Mouse (Mus musculus) thymus, adult 2 months (tissue): ENCODE results near the gene Slc48a1. TPM values are rescaled to one million over a fixed set of nuclear protein-coding genes. Genes with fewer than 3 reads are reported as not detected.

Experiments
- DNase-seq: peaks from one replicate; pipeline ENCODE4 v3.0.0; 2021
- H3K27ac ChIP-seq: fragments of 200-500 bp; 2 replicates; pipeline ENCODE4 v1.5.1; 2012; ENCODE audit warnings: low read length, control low read depth; ENCODE audit not compliant: control insufficient read depth, insufficient read depth
- H3K27me3 ChIP-seq: fragments of 200-500 bp; 2 replicates; pipeline ENCODE4 v1.6.1; 2012; ENCODE audit warnings: mild to moderate bottlenecking, low read length, moderate library complexity, mixed read lengths; ENCODE audit not compliant: control insufficient read depth, insufficient read depth
- H3K36me3 ChIP-seq: fragments of 200-500 bp; 2 replicates; pipeline ENCODE4 v1.6.1; 2012; ENCODE audit warnings: mild to moderate bottlenecking, low read length, moderate library complexity; ENCODE audit not compliant: control insufficient read depth, insufficient read depth
- H3K4me1 ChIP-seq: fragments of 200-500 bp; replicated peaks from 2 replicates; pipeline ENCODE4 v1.6.1; 2012; ENCODE audit warnings: low read length; ENCODE audit not compliant: control insufficient read depth, insufficient read depth
- H3K4me3 ChIP-seq: fragments of 200-500 bp; 2 replicates; pipeline ENCODE4 v1.5.1; 2012; ENCODE audit warnings: mild to moderate bottlenecking, low read length, control low read depth, moderate library complexity; ENCODE audit not compliant: control insufficient read depth, insufficient read depth
- CTCF ChIP-seq: fragments of 200-500 bp; IDR thresholded peaks from 2 replicates; pipeline ENCODE4 v1.5.1; 2012; ENCODE audit warnings: mild to moderate bottlenecking, control low read depth, low read length, moderate library complexity, borderline replicate concordance; ENCODE audit not compliant: control insufficient read depth, poor library complexity, insufficient read depth; ENCODE audit errors: extremely low read depth
- POLR2A ChIP-seq: fragments of 200-500 bp; IDR thresholded peaks from 2 replicates; pipeline ENCODE4 v1.6.1; 2012; ENCODE audit warnings: mild to moderate bottlenecking, low read length, control low read depth, moderate library complexity; ENCODE audit not compliant: control insufficient read depth, poor library complexity, insufficient read depth; ENCODE audit errors: extremely low read depth
- WGBS: fragments of 180-500 bp; shearing (Covaris S2); methylation state at CpG from one replicate; pipeline ENCODE4 v1.1.7; 2018; 5-methylcytosine and 5-hydroxymethylcytosine counted together
- polyA plus RNA-seq: library from polyadenylated mRNA; depleted of rRNA; stranded (reverse); fragments of >200 nt; gene quantifications from 2 replicates; pipeline ENCODE4 v1.2.3, GENCODE M21; 2012

The Slc48a1 gene
- polyA plus RNA-seq, 1 experiment = 62.8 TPM

- WGBS = 72% methylated on average over 5 of the region's 5 CpGs
- TF ChIP-seq CTCF (no peak), POLR2A (no peak)
- H3K4me3 ChIP-seq = no peak overlapping the region
- H3K4me1 ChIP-seq = peaks cover 78% of the 10 kb centered on the region
- H3K27me3 ChIP-seq = no peaks in the 10 kb centered on the region
- H3K36me3 ChIP-seq = peaks cover 19% of the 10 kb centered on the region
- DNase-seq = no peak
- H3K27ac ChIP-seq = peak overlapping the region; percentile 91
Observed at GRCm38 (mm10) chr15:97826588-97827261, 48.4 kb downstream of the Slc48a1 start.

- Histone ChIP-seq H3K4me3 (no peak overlapping the region), H3K36me3 (peaks cover 19% of the 10 kb centered on the region), H3K27me3 (no peaks in the 10 kb centered on the region), H3K4me1 (peaks cover 78% of the 10 kb centered on the region), H3K27ac (no peak overlapping the region)
- no peak for DNase-seq
- TF ChIP-seq POLR2A (no peak), CTCF (no peak)
- 90% methylated on average over 8 of the region's 8 CpGs for WGBS
Observed at GRCm38 (mm10) chr15:97827401-97827800, 49.1 kb downstream of the Slc48a1 start.

GRCm38 (mm10) chr15:97828221-97828842 is 50.0 kb downstream of the Slc48a1 start:
- Histone ChIP-seq H3K4me3 (peak overlapping the region; percentile 55), H3K36me3 (peaks cover 18% of the 10 kb centered on the region), H3K4me1 (peaks cover 77% of the 10 kb centered on the region), H3K27ac (peak overlapping the region; percentile 47), H3K27me3 (no peaks in the 10 kb centered on the region)
- DNase-seq = no peak
- TF ChIP-seq POLR2A (no peak), CTCF (no peak)
- WGBS = 34% methylated on average over 6 of the region's 6 CpGs

- peak overlapping the region; percentile 66 for H3K27ac ChIP-seq
- no peaks in the 10 kb centered on the region for H3K27me3 ChIP-seq
- no peak for TF ChIP-seq POLR2A
- no peak for TF ChIP-seq CTCF
- peaks cover 77% of the 10 kb centered on the region for H3K4me1 ChIP-seq
- peaks cover 13% of the 10 kb centered on the region for H3K36me3 ChIP-seq
- peak; percentile 66 for DNase-seq
- 17% methylated on average over 5 of the region's 5 CpGs for WGBS
- H3K4me3 ChIP-seq = peak overlapping the region; percentile 55
Observed at GRCm38 (mm10) chr15:97828901-97829338, 50.6 kb downstream of the Slc48a1 start.

- no peak for DNase-seq
- Histone ChIP-seq H3K4me3 (peak overlapping the region; percentile 55; the same call in 1 of the 2 replicates), H3K27me3 (no peaks in the 10 kb centered on the region), H3K27ac (peak overlapping the region; percentile 66), H3K36me3 (peaks cover 8% of the 10 kb centered on the region), H3K4me1 (peaks cover 75% of the 10 kb centered on the region)
- WGBS = 34% methylated on average over 2 of the region's 2 CpGs
- TF ChIP-seq CTCF (no peak), POLR2A (no peak)
Observed at GRCm38 (mm10) chr15:97829432-97829831, 51.1 kb downstream of the Slc48a1 start.

- DNase-seq = no peak
- no peaks in the 10 kb centered on the region for H3K27me3 ChIP-seq
- TF ChIP-seq CTCF (no peak), POLR2A (no peak)
- H3K4me3 ChIP-seq = peak overlapping the region; percentile 55
- WGBS = 14% methylated on average over 12 of the region's 12 CpGs
- peaks cover 78% of the 10 kb centered on the region for H3K4me1 ChIP-seq
- H3K36me3 ChIP-seq = peaks cover 8% of the 10 kb centered on the region
- peak overlapping the region; percentile 66 for H3K27ac ChIP-seq
Observed at GRCm38 (mm10) chr15:97830253-97830787, 52.0 kb downstream of the Slc48a1 start.

- Histone ChIP-seq H3K4me1 (peaks cover 77% of the 10 kb centered on the region), H3K4me3 (peak overlapping the region; percentile 55), H3K27me3 (no peaks in the 10 kb centered on the region), H3K27ac (peak overlapping the region; percentile 66), H3K36me3 (peaks cover 8% of the 10 kb centered on the region)
- TF ChIP-seq CTCF = no peak
- WGBS = 2% methylated on average over 39 of the region's 39 CpGs
- peak; percentile 57 for DNase-seq
Observed at GRCm38 (mm10) chr15:97830788-97831241, 52.5 kb downstream of the Slc48a1 start.
